Mouse (Mus musculus) stomach, postnatal 0 days (tissue): ENCODE data around the gene Twf2.

Source experiments
- CTCF ChIP-seq: IDR thresholded peaks from 2 replicates; pipeline ENCODE4 v1.5.1; 2016; ENCODE audit warnings: antibody characterized with exemption, low read depth, mild to moderate bottlenecking, moderate library complexity
- EP300 ChIP-seq: optimal IDR thresholded peaks from 2 replicates; pipeline ENCODE3; 2016; ENCODE audit warnings: antibody characterized with exemption

DNA sequence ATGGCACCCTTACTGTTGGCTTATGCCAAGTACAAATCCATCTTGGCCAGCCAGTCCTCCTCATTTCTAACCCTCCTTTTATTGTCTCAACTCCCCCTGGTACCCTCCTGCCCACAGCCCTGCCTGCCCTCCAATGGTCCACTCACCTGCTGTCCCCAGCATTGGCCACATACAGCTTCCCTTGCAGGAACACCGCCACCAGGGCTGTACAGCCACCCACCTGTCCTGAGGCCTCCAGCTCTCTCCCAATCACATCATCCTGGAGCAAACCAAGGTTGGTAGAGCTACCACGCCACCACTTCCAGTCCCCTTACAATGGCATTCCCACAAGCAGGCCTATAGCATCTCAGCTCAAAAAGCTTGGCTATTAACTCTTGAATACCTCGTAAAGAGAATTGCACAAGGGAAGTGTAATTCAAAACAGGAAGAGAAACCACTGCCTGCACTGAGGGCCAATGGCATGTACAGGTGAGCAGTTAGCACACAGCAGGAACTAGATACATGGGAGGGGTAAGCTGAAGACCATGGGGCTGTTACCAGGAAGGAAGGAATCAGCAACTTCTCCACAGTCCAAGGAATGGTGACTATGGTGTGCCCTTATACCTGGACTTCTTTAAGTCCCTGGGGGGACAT, 5.7 kb upstream of the Twf2 start:
- TF ChIP-seq CTCF (no peak), EP300 (no peak)
